Mouse (Mus musculus): ENCODE results near the gene Ptov1. TPM values are rescaled to one million over a fixed set of nuclear protein-coding genes. Genes with fewer than 3 reads are reported as not detected.

The Ptov1 gene
- polyA plus RNA-seq (2014; fragmentation: Illumina TruSeq; extraction: RNeasy Lipid Tissue Mini Kit (QIAGEN cat#74804); ENCODE audit: low read depth, low replicate concordance) = 0.32 TPM

DNA sequence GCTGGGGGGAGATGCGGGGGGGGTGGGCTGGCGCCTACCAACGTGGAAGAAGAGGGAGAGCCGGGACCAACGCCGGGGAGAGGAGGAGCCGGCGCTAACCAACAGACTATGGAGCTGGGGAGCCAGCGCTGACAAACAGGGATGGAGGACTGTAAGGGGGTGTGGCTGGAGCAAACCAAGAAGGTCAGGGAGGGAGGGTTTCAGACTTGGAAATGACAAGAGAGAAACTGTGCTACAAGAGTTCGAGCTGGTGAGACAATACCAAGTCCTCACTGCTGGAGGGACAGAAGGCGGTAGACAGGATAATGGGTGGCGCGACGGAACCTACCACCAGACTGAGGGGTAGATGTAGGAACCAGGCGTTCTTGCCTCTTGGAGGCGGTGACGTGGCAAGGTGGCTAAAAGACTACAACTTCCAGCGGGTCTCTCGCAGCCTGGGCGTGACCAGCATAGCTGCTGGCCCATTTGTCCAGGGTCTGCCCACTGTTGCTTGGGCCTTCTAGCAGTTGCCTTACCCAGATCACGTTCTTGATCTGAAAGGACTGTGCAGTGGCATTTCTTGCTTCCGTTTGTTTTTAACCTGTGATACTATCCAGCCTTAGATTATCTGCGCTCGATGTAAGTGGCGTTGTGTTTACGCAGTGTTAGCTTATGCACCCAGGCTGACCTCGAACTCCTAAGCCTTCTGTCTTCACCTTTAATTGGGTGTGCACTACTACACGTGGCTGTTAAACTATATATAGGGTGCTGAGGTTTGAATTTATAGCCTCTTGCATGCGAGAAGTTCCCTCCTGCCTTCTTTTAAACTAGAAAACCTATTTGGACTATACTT, at the start of gene Ptov1:
Gene Ptov1, minus strand, starts transcription at position 92 of the 832 bp plus-strand sequence.

DNA sequence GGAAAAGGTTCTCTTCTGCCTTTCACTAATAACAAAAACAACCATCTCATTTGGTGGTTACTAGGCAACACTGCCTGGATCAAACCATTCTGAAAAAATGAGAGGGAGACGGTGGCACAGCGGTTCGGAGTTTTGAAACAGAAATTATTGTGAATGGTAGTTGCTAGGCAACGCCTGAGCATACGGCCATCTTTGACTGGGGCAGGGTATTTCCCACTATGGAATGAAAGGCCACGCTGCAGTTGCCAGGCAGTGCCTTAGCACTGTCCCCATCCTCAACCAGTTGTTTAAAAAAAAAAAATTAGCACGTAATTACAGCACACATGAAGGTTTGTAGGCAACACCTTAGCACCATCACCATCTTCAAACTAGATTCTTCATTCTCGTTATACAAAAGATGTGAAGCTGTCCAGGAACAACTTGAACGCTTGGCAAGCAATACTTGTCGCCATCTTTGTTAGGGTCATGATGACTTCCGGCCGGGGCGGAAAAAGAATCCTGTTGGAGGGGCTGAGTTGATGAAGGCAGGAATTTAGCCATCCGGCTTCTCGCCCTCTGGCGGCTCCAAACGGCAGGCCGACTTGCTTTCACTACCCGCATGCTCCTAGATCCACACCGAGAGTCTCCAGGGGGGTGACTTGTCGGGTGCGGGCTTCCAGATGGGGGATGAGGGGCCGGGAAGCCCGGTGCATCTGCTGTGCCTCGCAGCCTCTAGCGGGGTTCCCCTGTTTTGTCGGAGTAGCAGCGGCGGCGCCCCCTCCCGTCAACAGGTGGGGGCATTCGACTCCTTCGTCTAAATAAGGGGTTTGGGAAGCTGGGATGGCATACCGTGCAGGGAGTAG, 26.2 kb upstream of the Ptov1 start, which contains the start of gene Fuz:
Gene Fuz, plus strand, starts transcription at position 487 of the 842 bp plus-strand sequence.

DNA sequence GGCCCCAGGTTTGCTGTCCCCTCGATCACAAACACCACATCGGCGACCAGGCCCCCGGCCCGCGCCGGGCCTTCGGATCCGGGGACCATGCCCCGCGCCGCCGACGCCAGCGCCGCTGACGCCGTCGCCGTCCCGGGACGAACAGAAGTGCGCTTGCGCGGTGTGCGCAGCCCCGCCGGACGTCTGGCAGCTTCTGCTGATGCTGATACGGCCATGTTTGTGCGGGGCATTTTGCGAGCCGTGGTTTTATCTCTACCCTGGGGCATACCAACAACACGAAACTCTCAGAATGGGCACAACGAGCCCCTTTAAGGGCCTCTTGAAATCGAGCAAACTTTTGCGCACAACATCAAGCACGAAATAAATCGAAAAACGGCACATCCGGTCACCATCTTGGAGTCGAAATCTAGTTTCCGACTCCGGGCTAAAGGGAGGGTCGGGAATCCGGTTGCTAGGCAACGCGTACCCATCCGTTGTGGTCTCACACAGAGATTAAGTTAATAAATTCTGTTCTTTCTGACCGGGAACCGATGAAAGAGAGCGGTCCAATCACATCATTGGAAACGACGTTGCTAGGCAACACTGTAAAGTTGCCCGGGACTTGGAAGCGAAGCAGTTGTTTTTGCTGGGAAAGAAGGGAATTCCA, 22.8 kb upstream of the Ptov1 start, which contains the start of gene Med25:
Gene Med25, minus strand, starts transcription at position 437 of the 646 bp plus-strand sequence.

DNA sequence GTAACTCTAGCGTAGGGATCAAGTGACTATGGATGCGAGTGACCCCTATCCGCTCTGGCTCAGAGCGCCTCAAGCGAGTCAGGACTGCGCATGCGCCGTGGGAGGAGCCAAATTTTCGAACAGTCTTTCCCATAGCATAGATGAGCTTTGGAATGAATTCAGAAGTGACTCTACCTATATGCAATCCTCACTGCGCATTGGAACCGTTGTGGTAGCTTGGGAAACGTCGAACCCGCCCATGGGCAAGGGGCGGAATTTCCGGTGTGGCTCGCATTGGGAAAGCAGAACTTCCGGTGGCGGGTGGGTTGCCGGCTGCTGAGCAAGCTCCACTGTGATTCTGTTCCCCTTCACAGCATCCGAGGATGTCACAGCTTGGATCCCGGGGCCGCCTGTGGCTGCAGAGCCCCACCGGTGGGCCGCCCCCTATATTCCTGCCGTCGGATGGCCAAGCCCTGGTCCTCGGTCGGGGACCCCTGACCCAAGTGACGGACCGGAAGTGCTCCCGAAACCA, 12.5 kb downstream of the Ptov1 start, which contains the start of gene Pnkp:
Gene Pnkp, plus strand, starts transcription at position 98 of the 511 bp plus-strand sequence.

DNA sequence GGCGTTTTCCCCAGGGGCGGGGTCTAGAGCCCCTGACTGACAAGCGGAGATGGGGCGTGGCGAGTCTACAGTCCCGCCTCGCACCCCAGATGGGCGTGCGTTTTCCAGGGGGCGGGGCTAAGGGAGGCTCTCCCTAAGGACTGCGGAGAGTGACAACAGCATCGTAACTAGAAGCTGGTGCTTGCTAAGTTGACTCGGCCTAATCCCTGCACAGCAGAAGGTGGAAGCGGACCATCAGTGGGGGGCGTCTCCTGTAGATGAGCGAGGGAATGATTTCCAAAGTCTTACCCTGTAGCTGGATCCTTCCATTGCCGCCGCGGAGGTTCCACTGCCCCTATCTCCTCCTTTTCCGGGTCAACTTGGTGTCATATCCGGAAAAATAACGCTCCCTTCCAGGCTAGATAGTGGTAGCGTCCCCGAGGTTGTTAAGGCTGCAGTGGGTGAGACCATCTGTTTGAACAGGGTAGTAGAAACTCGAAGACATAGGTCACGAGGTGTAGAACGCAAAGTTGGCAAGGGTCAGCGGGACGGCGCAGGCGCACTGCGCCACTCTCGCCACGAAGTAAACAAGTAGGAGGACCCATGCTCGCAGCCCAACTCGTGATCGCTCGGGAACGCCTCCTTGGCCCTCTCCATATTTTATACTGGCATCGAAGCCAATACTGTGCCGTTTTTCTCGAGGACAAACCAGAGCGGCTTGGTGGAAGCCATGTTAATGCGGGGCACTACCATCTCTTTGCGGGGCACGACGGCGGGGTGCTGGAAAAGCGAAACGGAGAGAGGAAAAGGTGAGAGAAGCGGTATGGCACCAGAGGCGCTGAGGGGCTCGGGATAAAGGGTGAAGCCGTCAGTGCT, 20.8 kb downstream of the Ptov1 start, which contains the start of the genes Akt1s1 and Tbc1d17:
Gene Akt1s1, plus strand, starts transcription at position 431 of the 855 bp plus-strand sequence.
Gene Tbc1d17, minus strand, starts transcription at position 519 of the 855 bp plus-strand sequence.

DNA sequence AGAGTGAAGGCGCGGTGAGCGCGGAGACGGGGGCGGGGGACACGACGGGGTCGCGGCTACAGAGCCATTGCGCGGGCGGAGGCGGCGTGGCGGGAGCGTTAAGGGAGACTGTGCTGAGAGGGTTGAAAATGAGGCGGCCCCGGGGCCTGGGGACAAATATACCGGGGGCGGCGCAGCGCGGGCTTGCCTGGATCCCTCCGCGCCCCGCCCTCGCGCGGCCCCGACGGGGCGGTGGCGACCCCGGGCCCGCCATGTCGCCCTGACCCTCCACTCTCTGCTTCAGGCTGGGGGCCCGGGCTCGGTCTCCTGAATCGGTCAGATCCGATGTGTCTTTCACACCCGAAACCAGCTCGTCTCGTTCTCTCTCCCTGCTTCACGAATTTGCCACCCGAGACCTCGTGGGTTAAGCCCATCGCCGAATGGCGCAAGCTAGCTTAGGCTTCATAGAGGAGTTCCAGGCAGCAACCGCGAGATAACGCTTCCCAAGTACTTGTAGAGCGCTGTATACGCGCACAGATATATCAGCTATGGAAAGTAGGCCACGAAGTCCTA, 53.0 kb downstream of the Ptov1 start, which contains the start of gene Atf5:
Gene Atf5, minus strand, starts transcription at position 189 of the 552 bp plus-strand sequence.

DNA sequence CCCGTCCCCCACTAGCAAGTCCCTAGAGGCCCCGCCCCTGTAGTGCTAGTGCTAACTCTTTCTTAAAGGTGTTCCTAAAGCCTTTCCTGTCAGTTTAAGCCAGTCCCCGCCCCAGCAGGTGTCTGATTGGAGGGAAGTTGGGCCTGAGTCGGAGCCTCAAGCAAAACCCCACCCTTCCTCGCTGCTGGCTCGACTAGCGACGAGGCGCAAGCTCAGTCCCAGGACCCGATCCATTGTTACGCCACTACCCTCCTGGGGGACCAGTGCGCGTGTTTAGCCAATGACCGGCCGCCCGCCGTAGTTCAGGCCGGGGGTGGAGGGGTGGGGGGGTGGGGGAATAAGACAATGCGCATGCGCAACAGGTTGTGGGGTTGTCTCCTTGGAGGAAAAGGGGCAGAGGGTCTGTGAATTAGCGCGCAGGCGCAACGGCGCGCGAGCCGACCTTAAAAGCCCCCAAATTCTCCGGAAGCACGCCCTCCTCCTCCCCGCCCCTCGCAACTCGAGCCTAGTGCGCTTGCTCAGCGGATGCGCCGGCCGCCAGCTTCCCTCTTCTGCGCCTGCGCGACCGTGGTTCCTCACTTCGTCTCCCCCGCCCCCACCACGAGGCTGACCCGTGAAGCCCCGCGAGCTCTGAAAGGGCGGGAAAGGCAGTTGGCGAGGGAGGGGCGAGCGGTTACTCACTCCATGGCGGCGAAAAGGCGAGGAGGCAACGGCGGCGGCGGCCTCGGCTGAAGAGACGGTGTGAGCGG, 53.7 kb downstream of the Ptov1 start, which contains the start of the genes Nup62 and Il4i1:
Gene Nup62, plus strand, starts transcription at position 368 of the 749 bp plus-strand sequence.
Gene Il4i1, plus strand, starts transcription at position 667 of the 749 bp plus-strand sequence.

Other genes with a start within 250 kb of the Ptov1 start
- gene Myh14, start 198.9 kb downstream of the Ptov1 start, polyA plus RNA-seq (2014; fragmentation: Illumina TruSeq; extraction: RNeasy Lipid Tissue Mini Kit (QIAGEN cat#74804); ENCODE audit: low read depth, low replicate concordance) = 0.07 TPM
- gene Izumo2, start 161.0 kb downstream of the Ptov1 start, polyA plus RNA-seq (2014; fragmentation: Illumina TruSeq; extraction: RNeasy Lipid Tissue Mini Kit (QIAGEN cat#74804); ENCODE audit: low read depth, low replicate concordance) = 343 TPM
- gene Vrk3, start 121.4 kb downstream of the Ptov1 start, polyA plus RNA-seq (2014; fragmentation: Illumina TruSeq; extraction: RNeasy Lipid Tissue Mini Kit (QIAGEN cat#74804); ENCODE audit: low read depth, low replicate concordance) = 27.7 TPM
- 3.0 TPM for gene Zfp473, start 118.7 kb downstream of the Ptov1 start, polyA plus RNA-seq (2014; fragmentation: Illumina TruSeq; extraction: RNeasy Lipid Tissue Mini Kit (QIAGEN cat#74804); ENCODE audit: low read depth, low replicate concordance)
- gene Nup62, start 53.7 kb downstream of the Ptov1 start, polyA plus RNA-seq (2014; fragmentation: Illumina TruSeq; extraction: RNeasy Lipid Tissue Mini Kit (QIAGEN cat#74804); ENCODE audit: low read depth, low replicate concordance) = 15.5 TPM
- gene Il4i1, start 53.4 kb downstream of the Ptov1 start, polyA plus RNA-seq (2014; fragmentation: Illumina TruSeq; extraction: RNeasy Lipid Tissue Mini Kit (QIAGEN cat#74804); ENCODE audit: low read depth, low replicate concordance) = 11.4 TPM
- 3.0 TPM for gene Atf5, start 53.1 kb downstream of the Ptov1 start, polyA plus RNA-seq (2014; fragmentation: Illumina TruSeq; extraction: RNeasy Lipid Tissue Mini Kit (QIAGEN cat#74804); ENCODE audit: low read depth, low replicate concordance)
- 1.2 TPM for gene Akt1s1, start 20.8 kb downstream of the Ptov1 start, polyA plus RNA-seq (2014; fragmentation: Illumina TruSeq; extraction: RNeasy Lipid Tissue Mini Kit (QIAGEN cat#74804); ENCODE audit: low read depth, low replicate concordance)
- gene Tbc1d17, start 20.7 kb downstream of the Ptov1 start, polyA plus RNA-seq (2014; fragmentation: Illumina TruSeq; extraction: RNeasy Lipid Tissue Mini Kit (QIAGEN cat#74804); ENCODE audit: low read depth, low replicate concordance) = 0.98 TPM
- gene Pnkp, start 12.6 kb downstream of the Ptov1 start, polyA plus RNA-seq (2014; fragmentation: Illumina TruSeq; extraction: RNeasy Lipid Tissue Mini Kit (QIAGEN cat#74804); ENCODE audit: low read depth, low replicate concordance) = 0.71 TPM
- gene Med25, start 22.9 kb upstream of the Ptov1 start, polyA plus RNA-seq (2014; fragmentation: Illumina TruSeq; extraction: RNeasy Lipid Tissue Mini Kit (QIAGEN cat#74804); ENCODE audit: low read depth, low replicate concordance) = 2.0 TPM
- gene Fuz, start 26.3 kb upstream of the Ptov1 start, polyA plus RNA-seq (2014; fragmentation: Illumina TruSeq; extraction: RNeasy Lipid Tissue Mini Kit (QIAGEN cat#74804); ENCODE audit: low read depth, low replicate concordance) = 9.9 TPM
- 104 TPM for gene Ap2a1, start 59.7 kb upstream of the Ptov1 start, polyA plus RNA-seq (2014; fragmentation: Illumina TruSeq; extraction: RNeasy Lipid Tissue Mini Kit (QIAGEN cat#74804); ENCODE audit: low read depth, low replicate concordance)
- gene Tsks, start 73.4 kb upstream of the Ptov1 start, polyA plus RNA-seq (2014; fragmentation: Illumina TruSeq; extraction: RNeasy Lipid Tissue Mini Kit (QIAGEN cat#74804); ENCODE audit: low read depth, low replicate concordance) = 11.2 TPM
- gene Cpt1c, start 105.1 kb upstream of the Ptov1 start, polyA plus RNA-seq (2014; fragmentation: Illumina TruSeq; extraction: RNeasy Lipid Tissue Mini Kit (QIAGEN cat#74804); ENCODE audit: low read depth, low replicate concordance) = 9.3 TPM
- 8.0 TPM for gene Prmt1, start 116.8 kb upstream of the Ptov1 start, polyA plus RNA-seq (2014; fragmentation: Illumina TruSeq; extraction: RNeasy Lipid Tissue Mini Kit (QIAGEN cat#74804); ENCODE audit: low read depth, low replicate concordance)
- gene Irf3, start 127.9 kb upstream of the Ptov1 start, polyA plus RNA-seq (2014; fragmentation: Illumina TruSeq; extraction: RNeasy Lipid Tissue Mini Kit (QIAGEN cat#74804); ENCODE audit: low read depth, low replicate concordance) = 18.4 TPM
- gene Bcl2l12, start 128.9 kb upstream of the Ptov1 start, polyA plus RNA-seq (2014; fragmentation: Illumina TruSeq; extraction: RNeasy Lipid Tissue Mini Kit (QIAGEN cat#74804); ENCODE audit: low read depth, low replicate concordance) = 1.5 TPM
- 3.3 TPM for gene Scaf1, start 146.6 kb upstream of the Ptov1 start, polyA plus RNA-seq (2014; fragmentation: Illumina TruSeq; extraction: RNeasy Lipid Tissue Mini Kit (QIAGEN cat#74804); ENCODE audit: low read depth, low replicate concordance)
- 1.8 TPM for gene Rras, start 148.2 kb upstream of the Ptov1 start, polyA plus RNA-seq (2014; fragmentation: Illumina TruSeq; extraction: RNeasy Lipid Tissue Mini Kit (QIAGEN cat#74804); ENCODE audit: low read depth, low replicate concordance)
- 0.24 TPM for gene Prr12, start 183.1 kb upstream of the Ptov1 start, polyA plus RNA-seq (2014; fragmentation: Illumina TruSeq; extraction: RNeasy Lipid Tissue Mini Kit (QIAGEN cat#74804); ENCODE audit: low read depth, low replicate concordance)
- 4.6 TPM for gene Nosip, start 192.6 kb upstream of the Ptov1 start, polyA plus RNA-seq (2014; fragmentation: Illumina TruSeq; extraction: RNeasy Lipid Tissue Mini Kit (QIAGEN cat#74804); ENCODE audit: low read depth, low replicate concordance)
- gene Prrg2, start 192.9 kb upstream of the Ptov1 start, polyA plus RNA-seq (2014; fragmentation: Illumina TruSeq; extraction: RNeasy Lipid Tissue Mini Kit (QIAGEN cat#74804); ENCODE audit: low read depth, low replicate concordance) = 2.7 TPM
- not detected for gene Rcn3, start 222.4 kb upstream of the Ptov1 start, polyA plus RNA-seq (2014; fragmentation: Illumina TruSeq; extraction: RNeasy Lipid Tissue Mini Kit (QIAGEN cat#74804); ENCODE audit: low read depth, low replicate concordance)
- gene Fcgrt, start 234.1 kb upstream of the Ptov1 start, polyA plus RNA-seq (2014; fragmentation: Illumina TruSeq; extraction: RNeasy Lipid Tissue Mini Kit (QIAGEN cat#74804); ENCODE audit: low read depth, low replicate concordance) = 1.4 TPM

Data from testis, adult 10 weeks (tissue).